Mouse (Mus musculus) forebrain, embryonic 16.5 days (tissue): ENCODE data around the gene Znrd1as. TPM values are rescaled to one million over a fixed set of nuclear protein-coding genes. Genes with fewer than 3 reads are reported as not detected.

ENCODE experiments used
- ATAC-seq: fragments of 200-750 bp; cut with Nextera tagmentation; 2 replicates; pipeline ENCODE4 v1.8.0; 2017; ENCODE audit warnings: mild to moderate bottlenecking, moderate library complexity
- H3K27ac ChIP-seq: fragments of 300-500 bp; sonication (generic); 2 replicates; pipeline ENCODE4 v1.5.1; 2014; ENCODE audit warnings: low read length, control low read depth
- H3K27me3 ChIP-seq: fragments of 300-500 bp; sonication (generic); replicated peaks from 2 replicates; pipeline ENCODE4 v1.6.1; 2014; ENCODE audit warnings: low read length; ENCODE audit not compliant: control insufficient read depth, insufficient read depth
- H3K36me3 ChIP-seq: fragments of 300-500 bp; sonication (generic); 2 replicates; pipeline ENCODE4 v1.6.1; 2014; ENCODE audit not compliant: control insufficient read depth, insufficient read depth
- H3K4me1 ChIP-seq: fragments of 300-500 bp; sonication (generic); replicated peaks from 2 replicates; pipeline ENCODE4 v1.6.1; 2014; ENCODE audit warnings: low read length; ENCODE audit not compliant: control insufficient read depth, insufficient read depth
- H3K4me2 ChIP-seq: fragments of 300-500 bp; sonication (generic); 2 replicates; pipeline ENCODE4 v1.6.1; 2014; ENCODE audit warnings: mild to moderate bottlenecking, low read length, control low read depth
- H3K4me3 ChIP-seq: fragments of 300-500 bp; sonication (generic); replicated peaks from 2 replicates; pipeline ENCODE4 v1.5.1; 2014; ENCODE audit warnings: mild to moderate bottlenecking, low read length, control low read depth
- H3K9ac ChIP-seq: fragments of 300-500 bp; sonication (generic); replicated peaks from 2 replicates; pipeline ENCODE4 v1.6.1; 2014; ENCODE audit warnings: low read depth, low read length, control low read depth
- H3K9me3 ChIP-seq: fragments of 300-500 bp; sonication (generic); 2 replicates; pipeline ENCODE4 v1.6.1; 2016; ENCODE audit warnings: low read length; ENCODE audit not compliant: control insufficient read depth
- WGBS: fragments of 180-500 bp; shearing (Covaris S2); extraction: QIAGEN DNeasy Blood & Tissue Kit; methylation state at CpG from one replicate; pipeline ENCODE4 v1.1.7; 2014; 5-methylcytosine and 5-hydroxymethylcytosine counted together
- polyA plus RNA-seq: library from polyadenylated mRNA; unstranded; fragments of >200 nt; fragmentation: Nextera tagmentation; extraction: Ambion mirVana; gene quantifications from 2 replicates; pipeline ENCODE4 v1.2.1, GENCODE M21; 2015

The Znrd1as gene
- polyA plus RNA-seq, 1 experiment from 2014 or later, result 5.1 TPM

GRCm38 (mm10) chr17:36947051-36947819, 11.2 kb upstream of the Znrd1as start:
- peak overlapping the region; percentile 97 for H3K4me2 ChIP-seq
- under 1% methylated on average over 62 of the region's 62 CpGs for WGBS
- H3K36me3 ChIP-seq, result peaks cover 8% of the 10 kb centered on the region; the same call in 1 of the 2 replicates
- H3K9ac ChIP-seq, result peak overlapping the region; percentile 80
- peaks cover 32% of the 10 kb centered on the region for H3K27me3 ChIP-seq
- H3K4me1 ChIP-seq, result peaks cover 32% of the 10 kb centered on the region
- peak overlapping the region; percentile 56 for H3K4me3 ChIP-seq
- no peaks in the 10 kb centered on the region for H3K9me3 ChIP-seq
- H3K27ac ChIP-seq, result peak overlapping the region; percentile 14; the same call in 1 of the 2 replicates
- peak; percentile 47 for ATAC-seq

GRCm38 (mm10) chr17:36948286-36948685, 10.1 kb upstream of the Znrd1as start:
- Histone ChIP-seq H3K9me3 (no peaks in the 10 kb centered on the region), H3K27ac (no peak overlapping the region), H3K4me3 (no peak overlapping the region), H3K9ac (no peak overlapping the region), H3K4me2 (no peak overlapping the region), H3K36me3 (peaks cover 8% of the 10 kb centered on the region; the same call in 1 of the 2 replicates), H3K4me1 (peaks cover 21% of the 10 kb centered on the region), H3K27me3 (peaks cover 23% of the 10 kb centered on the region)
- ATAC-seq, result no peak
- WGBS, result 85% methylated on average over 1 of the region's 1 CpGs

GRCm38 (mm10) chr17:36949265-36949664, 9.1 kb upstream of the Znrd1as start:
- WGBS, result 92% methylated on average over 8 of the region's 8 CpGs
- ATAC-seq, result no peak

GRCm38 (mm10) chr17:36950981-36951947, 7.1 kb upstream of the Znrd1as start, which contains the start of gene Ppp1r11:
Gene Ppp1r11 (minus strand): TSS chr17:36951741.
- peak; percentile 96 for ATAC-seq
- peak within 1 kb of the TSS; percentile 58 for H3K4me3 ChIP-seq
- 2% methylated on average over 36 of the region's 36 CpGs for WGBS

More at GRCm38 (mm10) chr17:36949265-36949664, 9.1 kb upstream of the Znrd1as start:
- Histone ChIP-seq H3K36me3 (peaks cover 11% of the 10 kb centered on the region; the same call in 1 of the 2 replicates), H3K9me3 (no peaks in the 10 kb centered on the region), H3K27me3 (peaks cover 13% of the 10 kb centered on the region), H3K4me3 (no peak overlapping the region), H3K27ac (no peak overlapping the region), H3K4me2 (no peak overlapping the region), H3K9ac (no peak overlapping the region), H3K4me1 (peaks cover 21% of the 10 kb centered on the region)

GRCm38 (mm10) chr17:36952631-36953030, 5.8 kb upstream of the Znrd1as start:
- Histone ChIP-seq H3K27me3 (no peaks in the 10 kb centered on the region), H3K9ac (no peak overlapping the region), H3K4me2 (no peak overlapping the region), H3K36me3 (peaks cover 15% of the 10 kb centered on the region; the same call in 1 of the 2 replicates), H3K9me3 (no peaks in the 10 kb centered on the region), H3K4me1 (peaks cover 18% of the 10 kb centered on the region), H3K27ac (no peak overlapping the region), H3K4me3 (no peak overlapping the region)
- 84% methylated on average over 2 of the region's 2 CpGs for WGBS
- no peak for ATAC-seq

More at GRCm38 (mm10) chr17:36950981-36951947, 7.1 kb upstream of the Znrd1as start, which contains the start of gene Ppp1r11:
- peak within 1 kb of the TSS; percentile 63 for H3K9ac ChIP-seq
- no peaks in the 10 kb centered on the region for H3K9me3 ChIP-seq
- H3K36me3 ChIP-seq, result peaks cover 15% of the 10 kb centered on the region; the same call in 1 of the 2 replicates
- peak within 1 kb of the TSS; percentile 88 for H3K27ac ChIP-seq
- peak within 1 kb of the TSS; percentile 93 for H3K4me2 ChIP-seq
- peaks cover 21% of the 10 kb centered on the region for H3K4me1 ChIP-seq
- H3K27me3 ChIP-seq, result no peaks in the 10 kb centered on the region

- Histone ChIP-seq H3K9me3 (no peaks in the 10 kb centered on the region), H3K4me1 (peaks cover 19% of the 10 kb centered on the region), H3K4me3 (no peak overlapping the region), H3K36me3 (peaks cover 15% of the 10 kb centered on the region; the same call in 1 of the 2 replicates), H3K9ac (no peak overlapping the region), H3K27me3 (no peaks in the 10 kb centered on the region), H3K4me2 (no peak overlapping the region), H3K27ac (no peak overlapping the region)
- ATAC-seq, result no peak
- WGBS, result 86% methylated on average over 1 of the region's 1 CpGs
These were observed 5.3 kb upstream of the Znrd1as start for GRCm38 (mm10) chr17:36953062-36953461.

GRCm38 (mm10) chr17:36958884-36959283, 492 bp downstream of the Znrd1as start:
- Histone ChIP-seq H3K9me3 (no peaks in the 10 kb centered on the region), H3K4me2 (peak overlapping the region; percentile 88), H3K4me3 (peak overlapping the region; percentile 55), H3K36me3 (peaks cover 7% of the 10 kb centered on the region; the same call in 1 of the 2 replicates), H3K4me1 (peaks cover 14% of the 10 kb centered on the region), H3K27me3 (no peaks in the 10 kb centered on the region), H3K27ac (no peak overlapping the region), H3K9ac (peak overlapping the region; percentile 83)
- 9% methylated on average over 12 of the region's 12 CpGs for WGBS
- ATAC-seq, result peak; percentile 4; the same call in 1 of the 2 replicates

- no peak overlapping the region for H3K27ac ChIP-seq
- WGBS, result 88% methylated on average over 1 of the region's 1 CpGs
These were observed 2.7 kb downstream of the Znrd1as start for GRCm38 (mm10) chr17:36961125-36961524.

More at GRCm38 (mm10) chr17:36961125-36961524, 2.7 kb downstream of the Znrd1as start:
- no peak overlapping the region for H3K4me3 ChIP-seq
- no peak for ATAC-seq
- no peaks in the 10 kb centered on the region for H3K9me3 ChIP-seq
- peaks cover 14% of the 10 kb centered on the region for H3K4me1 ChIP-seq
- no peaks in the 10 kb centered on the region for H3K27me3 ChIP-seq
- no peak overlapping the region for H3K9ac ChIP-seq
- H3K36me3 ChIP-seq, result no peaks in the 10 kb centered on the region
- H3K4me2 ChIP-seq, result no peak overlapping the region
